Mouse (Mus musculus) spleen, postnatal 36 days (tissue): ENCODE results near the gene Dse.

Experiments
- DNase-seq, 2 experiments: peaks; one replicate each; pipeline ENCODE4 v3.0.0; 2022; ENCODE audit warnings: low spot score in 2 of 2, mixed read lengths in 1 of 2

Dse gene

DNA sequence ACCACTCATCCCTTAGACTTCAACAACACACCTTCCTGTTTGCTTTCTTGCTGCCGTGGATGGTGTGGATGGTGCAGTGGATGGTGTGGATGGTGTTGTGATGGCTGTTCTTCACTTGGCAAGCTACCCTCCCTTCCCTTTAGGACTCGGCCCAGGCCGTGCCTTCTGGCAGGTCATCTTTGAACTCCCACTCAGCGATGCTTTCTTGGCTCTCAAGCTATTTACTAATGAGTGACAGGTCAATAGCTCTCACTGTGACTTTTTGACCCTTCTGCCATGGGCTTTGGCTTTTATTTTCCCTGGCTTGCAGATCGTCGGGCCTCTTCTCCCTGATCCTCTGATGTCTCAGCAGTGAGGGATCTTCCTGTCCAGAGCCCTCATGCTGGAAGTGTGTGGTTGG lies 71.1 kb downstream of the Dse start:
- no peak for DNase-seq

DNA sequence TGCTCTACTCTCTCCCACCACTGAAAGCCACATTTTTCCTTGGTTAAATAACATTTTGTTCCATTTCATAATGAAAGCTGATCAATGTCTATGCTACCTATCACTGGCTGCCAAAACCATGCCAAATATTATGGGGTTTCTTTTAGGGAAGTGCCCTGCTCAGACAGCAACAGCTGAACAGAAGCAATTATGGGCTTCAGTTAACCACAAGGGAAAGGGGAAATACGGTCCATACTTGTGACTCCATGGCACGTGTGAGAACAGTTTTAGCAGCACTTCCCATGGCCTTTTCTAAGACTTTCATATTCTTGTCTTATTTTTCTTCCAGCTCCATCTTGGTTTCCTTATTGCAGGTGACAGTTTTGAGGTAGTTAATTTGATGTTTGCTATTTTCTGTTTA lies 76.2 kb downstream of the Dse start:
- peak; percentile 26 to 54 for DNase-seq

DNA sequence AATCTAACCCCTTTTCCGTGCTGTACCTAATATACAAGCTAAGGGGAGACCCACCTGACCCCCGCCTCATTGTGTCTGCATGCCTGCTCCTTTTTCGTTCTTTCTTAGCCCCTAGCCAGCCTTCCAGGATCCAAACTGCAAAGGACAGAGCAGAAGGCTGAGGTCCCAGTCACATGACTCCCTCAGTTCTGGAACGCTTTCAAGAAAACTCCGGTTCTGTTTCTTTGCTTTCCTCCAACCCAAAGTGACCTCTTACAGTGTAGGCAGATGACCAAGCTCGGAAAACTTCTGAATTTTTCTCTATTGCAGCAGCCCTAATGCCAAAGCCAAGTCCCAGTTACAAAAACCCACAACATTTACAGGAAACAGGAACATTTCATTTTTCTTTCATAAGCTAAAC lies 79.1 kb downstream of the Dse start:
- DNase-seq, result no peak

DNA sequence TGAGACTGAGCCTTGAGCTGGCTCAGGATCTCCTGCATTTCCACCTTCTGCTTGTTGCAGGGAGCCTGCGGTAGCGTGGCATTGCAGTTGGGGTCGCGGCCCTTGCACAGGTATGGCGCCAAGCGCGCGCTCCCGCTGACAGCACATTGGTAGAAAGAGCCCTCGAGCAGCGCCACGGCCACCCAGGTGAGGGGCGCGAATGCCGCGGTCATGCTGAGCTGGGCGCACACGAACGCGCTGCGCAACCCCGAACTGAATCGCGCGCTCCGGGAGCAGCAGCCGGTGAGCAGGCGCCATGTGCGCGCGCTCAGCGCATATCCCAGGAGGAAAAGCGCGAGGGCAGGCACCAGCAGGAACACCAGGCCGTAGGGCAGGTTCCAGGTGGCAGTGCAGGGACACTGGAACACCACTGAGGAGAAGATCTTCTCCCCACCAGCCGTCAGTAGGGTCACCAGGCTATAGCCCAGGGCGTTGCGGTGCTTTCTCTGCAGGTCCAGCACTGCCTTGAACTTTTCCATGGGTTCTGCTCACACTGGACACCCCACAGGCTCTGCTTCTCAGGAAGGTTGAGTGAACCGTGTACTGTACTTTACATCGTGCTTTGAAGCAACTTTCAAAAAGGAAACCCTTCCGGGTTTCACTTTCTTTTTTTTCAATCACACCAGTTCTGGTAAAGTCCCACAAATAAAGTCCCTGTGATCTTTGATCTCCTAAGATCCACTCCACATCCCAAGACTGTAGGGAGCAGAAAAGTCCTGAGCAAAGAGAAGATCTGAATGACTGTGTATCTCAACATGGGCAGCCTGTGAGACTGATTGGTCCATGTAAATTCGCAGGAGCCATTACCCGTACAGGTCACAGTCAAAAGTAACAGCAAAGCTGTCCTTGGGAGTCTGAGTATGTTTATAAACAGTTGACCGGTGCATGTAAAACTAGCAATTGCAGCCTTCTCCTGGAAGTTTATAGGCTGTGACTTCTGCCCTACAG lies 79.8 kb downstream of the Dse start, which contains the start of gene Calhm6:
TSS of gene Calhm6 (minus strand) at position 593 of the 987 bp plus-strand sequence.
- peak; percentile 48 to 50 for DNase-seq

DNA sequence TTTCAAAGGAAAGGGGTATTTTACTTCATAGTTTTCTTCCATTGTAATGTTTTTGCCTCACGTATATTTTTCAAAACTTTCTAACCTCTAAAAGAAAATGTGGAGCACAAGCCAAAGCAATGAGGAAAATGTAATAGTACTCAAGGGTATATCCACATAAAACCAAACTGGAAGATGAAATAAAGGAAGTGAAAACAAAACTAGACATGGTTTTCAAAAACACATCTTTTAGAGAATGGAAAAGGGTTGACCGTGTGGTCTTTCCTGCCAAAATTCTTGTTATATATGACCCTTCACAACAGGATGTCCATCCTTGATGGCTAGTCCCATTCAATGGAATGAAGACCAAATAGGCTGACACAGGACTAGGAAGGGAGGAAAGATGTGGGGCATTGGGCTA lies 89.1 kb downstream of the Dse start:
- no peak for DNase-seq

DNA sequence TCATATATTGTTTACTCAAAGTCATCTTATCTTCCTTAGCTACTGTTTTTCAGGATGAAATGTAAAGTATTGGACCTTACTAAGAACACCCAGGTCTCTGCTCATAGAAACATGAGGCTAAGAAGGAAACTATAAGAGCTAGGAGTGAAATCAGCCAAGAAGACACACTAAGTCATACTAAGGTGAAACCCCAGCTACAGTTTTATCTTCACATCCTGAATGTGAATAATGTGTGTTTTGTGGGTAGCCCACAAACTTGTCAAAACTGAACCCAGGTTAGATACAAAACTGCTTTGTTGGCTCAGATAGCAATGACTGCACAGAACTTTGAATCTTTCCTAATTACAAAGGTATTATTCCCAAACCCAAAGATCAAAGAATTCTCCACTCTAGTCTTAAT lies 89.7 kb downstream of the Dse start:
- DNase-seq, result no peak

DNA sequence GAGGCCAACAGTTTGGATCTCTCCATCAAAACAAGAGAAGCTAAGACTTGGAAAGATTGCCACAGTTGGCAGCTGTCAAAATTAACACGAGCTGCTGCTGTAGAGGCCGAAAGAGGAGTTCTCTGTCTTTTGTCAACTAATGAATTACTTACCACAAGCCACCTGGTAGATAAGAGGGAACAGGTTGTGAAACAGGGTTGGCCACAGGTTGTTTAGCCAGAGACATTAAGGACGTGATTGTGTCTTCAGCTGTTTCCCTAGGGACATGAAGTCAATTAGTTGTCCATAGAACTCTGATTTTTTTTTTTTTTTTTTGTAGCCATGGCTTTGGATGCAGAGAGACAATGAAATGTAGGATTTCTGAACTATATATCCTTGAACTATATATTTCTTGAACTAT lies 90.4 kb downstream of the Dse start:
- no peak for DNase-seq

DNA sequence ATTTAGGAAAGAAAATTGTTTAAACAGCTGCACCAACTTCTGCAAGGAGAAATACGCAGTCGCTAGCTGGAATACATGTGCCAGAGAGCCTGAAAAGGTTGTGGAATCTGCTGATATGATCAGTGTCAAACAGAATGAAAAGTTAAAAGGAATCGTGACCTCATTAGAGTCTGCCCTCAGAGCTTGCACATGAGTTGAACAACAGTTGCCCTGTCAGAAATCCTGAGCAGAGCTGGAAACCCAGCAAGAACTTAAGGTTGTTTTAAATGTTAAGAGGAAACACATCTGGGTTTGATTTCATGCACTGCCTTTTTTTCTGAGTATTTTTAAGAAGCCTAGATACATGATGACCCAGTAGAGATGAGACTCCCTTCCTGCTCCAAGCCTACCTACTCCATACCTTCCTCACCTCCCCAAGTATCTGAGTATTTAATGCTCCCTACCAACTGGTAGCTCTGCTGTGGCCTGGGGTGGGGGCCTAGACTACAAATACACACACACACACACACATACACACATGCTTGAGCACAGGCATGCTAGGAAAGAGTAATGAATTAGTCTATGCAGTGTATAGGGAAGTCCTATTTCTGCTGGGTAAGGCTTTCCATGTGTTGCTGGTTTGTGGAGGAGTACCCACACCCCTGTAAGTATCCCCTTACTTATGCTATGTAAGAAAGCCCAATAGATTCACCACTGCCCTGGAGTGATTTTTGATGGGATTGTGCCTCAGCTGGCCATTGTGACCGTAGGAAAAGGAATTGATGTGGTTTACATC lies 95.4 kb downstream of the Dse start:
- no peak for DNase-seq

DNA sequence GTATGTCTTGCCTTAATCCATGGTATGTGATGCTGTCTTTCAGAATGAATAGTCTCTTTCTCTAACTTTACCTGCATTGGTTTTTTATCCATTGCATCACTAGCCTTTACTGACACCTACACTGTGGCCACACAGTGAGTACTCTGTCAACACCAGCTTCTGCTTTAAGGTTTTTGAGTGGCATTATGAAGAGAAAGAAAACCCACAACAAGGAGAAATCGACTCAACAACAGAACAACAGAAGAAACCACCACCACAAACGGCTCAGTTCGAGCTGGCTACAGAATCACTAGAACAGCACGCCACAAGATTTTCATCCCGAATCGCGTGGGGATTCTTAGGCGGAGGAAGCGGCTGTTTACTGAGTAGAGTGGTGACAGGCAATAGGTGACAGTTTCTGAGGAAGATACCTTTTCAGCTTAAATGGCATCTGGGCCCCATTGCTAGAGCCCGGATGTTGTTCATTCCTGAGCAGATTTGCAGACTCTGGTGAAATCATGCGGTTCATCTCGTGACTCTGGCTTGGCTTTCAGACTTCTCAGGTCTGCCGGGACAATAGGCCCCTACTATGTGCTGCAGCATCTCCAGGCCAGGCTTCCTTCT lies 96.6 kb downstream of the Dse start:
- no peak for DNase-seq
